Mouse (Mus musculus): ENCODE data around the gene Vmn2r83.

GRCm38 (mm10) chr10:79526661-79527452, 58.3 kb downstream of the Vmn2r83 start:
- TF ChIP-seq CTCF (IDR thresholded peaks at IDR 0.05; ENCODE audit: control insufficient read depth, insufficient read depth, insufficient replicate concordance, low read depth, low read length) (no peak), POLR2A (IDR thresholded peaks at IDR 0.05; ENCODE audit: control insufficient read depth, low read depth, low read length) (no peak)

All from testis, adult 2 months (tissue).